Comparison of ENCODE assay signal across 8 mouse cellular contexts in genomic region chr2:153346221-153347182, GRCm38 (mm10). TPM values are rescaled to one million over a fixed set of nuclear protein-coding genes. Genes with fewer than 3 reads are reported as not detected.
DNase-seq lines count a peak whose midpoint lies in the region; ATAC-seq and TF ChIP-seq lines count a peak whose summit lies in the region.

No protein-coding gene starts in this region.

- peak; percentile 51 for DNase-seq in CH12.LX (ENCODE audit: extremely low read depth)
- peak; percentile 76 for DNase-seq in adrenal gland, postnatal 25 days
- peak; percentile 89 for DNase-seq in kidney, postnatal 14 days
- DNase-seq in lung, postnatal 10 days: peak; percentile 76
- peak; percentile 73 for DNase-seq in retina, embryonic 14.5 days (ENCODE audit: low spot score)
- DNase-seq in thymus, postnatal 36 days: peak; percentile 69 to 81

- TF ChIP-seq CTCF in CH12.LX (conservative IDR thresholded peaks at IDR 0.05 in 1 of 2, IDR thresholded peaks at IDR 0.05 in 1 of 2; ENCODE audit: low read depth in 2 of 2, low read length in 2 of 2): no peak

- no peaks in the 10 kb centered on the region for H3K27me3 ChIP-seq in CH12.LX (replicated peaks)
- no peaks in the 10 kb centered on the region for H3K27me3 ChIP-seq in embryonic facial prominence, embryonic 15.5 days
- H3K27me3 ChIP-seq in heart, embryonic 16.5 days (ENCODE audit: control insufficient read depth, insufficient read depth, low read length): no peaks in the 10 kb centered on the region

- peak overlapping the region; percentile 99 for H3K4me2 ChIP-seq in CH12.LX (ENCODE audit: insufficient read depth, low read depth, poor library complexity, severe bottlenecking)
- H3K4me2 ChIP-seq in embryonic facial prominence, embryonic 15.5 days (replicated peaks): peak overlapping the region; percentile 63
- peak overlapping the region; percentile 85 for H3K4me2 ChIP-seq in heart, embryonic 16.5 days (ENCODE audit: low read depth, low read length)

- peaks cover 0 to 7% of the 10 kb centered on the region in 2 experiments for H3K36me3 ChIP-seq in CH12.LX (replicated peaks in 1 of 2; ENCODE audit: control insufficient read depth in 1 of 2, insufficient read depth in 1 of 2, low read length in 1 of 2)
- H3K36me3 ChIP-seq in embryonic facial prominence, embryonic 15.5 days: 0 out of 2 replicates have a peak, but pooled peaks cover 7% of the 10 kb centered on the region
- no peaks in the 10 kb centered on the region for H3K36me3 ChIP-seq in heart, embryonic 16.5 days (ENCODE audit: control insufficient read depth, insufficient read depth)

- dilution Hi-C loops in CH12.LX (cut with MboI; ENCODE audit: extremely low pct_ligation_motif_present, extremely low pct_unique_long_range_greater_than_20kb, low sequenced_read_pairs): no loop called here

- ATAC-seq in embryonic facial prominence, embryonic 15.5 days (ENCODE audit: insufficient number of reproducible peaks, low FRiP score, low TSS enrichment, low read depth): peak; percentile 78
- ATAC-seq in heart, embryonic 16.5 days (replicated peaks; ENCODE audit: extremely low read depth, insufficient read depth, low FRiP score): peak; percentile 69

- no peak for TF ChIP-seq EP300 in CH12.LX (IDR thresholded peaks at IDR 0.05; ENCODE audit: low read length)

- peak overlapping the region; percentile 87 for H3K27ac ChIP-seq in CH12.LX (ENCODE audit: insufficient read depth, low read depth)
- H3K27ac ChIP-seq in embryonic facial prominence, embryonic 15.5 days (replicated peaks): peak overlapping the region; percentile 99
- H3K27ac ChIP-seq in heart, embryonic 16.5 days (ENCODE audit: low read length): peak overlapping the region; percentile 99

- H3K9ac ChIP-seq in CH12.LX (ENCODE audit: insufficient read depth, low read depth): peak overlapping the region; percentile 98
- peak overlapping the region; percentile 90 for H3K9ac ChIP-seq in embryonic facial prominence, embryonic 15.5 days
- peak overlapping the region; percentile 97 for H3K9ac ChIP-seq in heart, embryonic 16.5 days (ENCODE audit: low read length)

- no peaks in the 10 kb centered on the region for H3K9me3 ChIP-seq in CH12.LX (replicated peaks; ENCODE audit: low read length)
- no peaks in the 10 kb centered on the region for H3K9me3 ChIP-seq in embryonic facial prominence, embryonic 15.5 days (replicated peaks)
- H3K9me3 ChIP-seq in heart, embryonic 16.5 days (replicated peaks; ENCODE audit: control insufficient read depth, low read length): no peaks in the 10 kb centered on the region

- TF ChIP-seq RAD21 in CH12.LX (IDR thresholded peaks at IDR 0.05; ENCODE audit: low read depth, low read length): no peak

- in situ Hi-C loops in CH12.LX (cut with MboI; ENCODE audit: low pct_ligation_motif_present, low pct_unique_long_range_greater_than_20kb, low sequenced_read_pairs): no loop called here

- under 1% methylated on average over 34 of the region's 76 CpGs for WGBS in embryonic facial prominence, embryonic 15.5 days
- WGBS in heart, embryonic 16.5 days: 1% methylated on average over 45 of the region's 76 CpGs

- H3K4me3 ChIP-seq in CH12.LX (replicated peaks in 1 of 3; ENCODE audit: low read depth in 2 of 3, low read length in 2 of 3, poor library complexity in 1 of 3): peak overlapping the region; percentile 82 to 94 (median 94)
- peak overlapping the region; percentile 83 for H3K4me3 ChIP-seq in embryonic facial prominence, embryonic 15.5 days (replicated peaks)
- peak overlapping the region; percentile 63 for H3K4me3 ChIP-seq in heart, embryonic 16.5 days (ENCODE audit: low read length)

- peaks cover 4 to 33% of the 10 kb centered on the region in 2 experiments; a peak in 3 of 4 replicates for H3K4me1 ChIP-seq in CH12.LX (ENCODE audit: control insufficient read depth in 1 of 2, insufficient read depth in 2 of 2)
- H3K4me1 ChIP-seq in embryonic facial prominence, embryonic 15.5 days: peaks cover 34% of the 10 kb centered on the region
- peaks cover 39% of the 10 kb centered on the region for H3K4me1 ChIP-seq in heart, embryonic 16.5 days (ENCODE audit: control insufficient read depth, insufficient read depth, low read length)

- TF ChIP-seq POLR2A in CH12.LX (IDR thresholded peaks at IDR 0.05; ENCODE audit: low read depth, low read length): 0 out of 2 replicates have a peak, but pooled peaks have one; percentile 15

- peaks cover 52% of the 10 kb centered on the region for H3K79me2 ChIP-seq in CH12.LX (replicated peaks; ENCODE audit: control insufficient read depth, extremely low read depth, insufficient read depth, poor library complexity, severe bottlenecking)

TF ChIP-seq in CH12.LX, 34 proteins besides CTCF, POLR2A, EP300 and RAD21:
- TF ChIP-seq GABPA (IDR thresholded peaks at IDR 0.05; ENCODE audit: insufficient replicate concordance, low read depth, low read length) (no peak), IRF4 (IDR thresholded peaks at IDR 0.05; ENCODE audit: low read depth, low read length) (0 out of 2 replicates have a peak, but pooled peaks have one; percentile 26), ELF1 (IDR thresholded peaks at IDR 0.05; ENCODE audit: low read depth, low read length) (no peak), RCOR1 (conservative IDR thresholded peaks at IDR 0.05; ENCODE audit: low read depth, low read length) (no peak), MXI1 (IDR thresholded peaks at IDR 0.05; ENCODE audit: low read depth, low read length) (no peak; the same call in 1 of the 2 replicates), ZC3H11A (IDR thresholded peaks at IDR 0.05; ENCODE audit: low read depth, low read length) (no peak), MYC (IDR thresholded peaks at IDR 0.05; ENCODE audit: low read depth, low read length) (no peak), SIN3A (IDR thresholded peaks at IDR 0.05; ENCODE audit: low read length) (peak; percentile 67; the same call in 1 of the 2 replicates), CHD2 (IDR thresholded peaks at IDR 0.05; ENCODE audit: low read length) (peak; percentile 20; the same call in 1 of the 2 replicates), JUND (conservative IDR thresholded peaks at IDR 0.05; ENCODE audit: low read depth, low read length) (no peak), NRF1 (IDR thresholded peaks at IDR 0.05; ENCODE audit: low read depth, low read length) (no peak), MEF2A (IDR thresholded peaks at IDR 0.05; ENCODE audit: borderline replicate concordance, low read depth, low read length) (0 out of 2 replicates have a peak, but pooled peaks have one; percentile 12), TBP (conservative IDR thresholded peaks at IDR 0.05; ENCODE audit: low read depth, low read length) (0 out of 2 replicates have a peak, but pooled peaks have one; percentile 16), ETS1 (conservative IDR thresholded peaks at IDR 0.05; ENCODE audit: low read depth, low read length) (no peak), USF2 (conservative IDR thresholded peaks at IDR 0.05; ENCODE audit: low read depth, low read length) (no peak), BHLHE40 (IDR thresholded peaks at IDR 0.05; ENCODE audit: low read depth, low read length) (no peak), JUN (IDR thresholded peaks at IDR 0.05; ENCODE audit: insufficient read depth, low read depth, low read length) (no peak), TCF12 (IDR thresholded peaks at IDR 0.05; ENCODE audit: low read depth, low read length) (no peak), PAX5 (IDR thresholded peaks at IDR 0.05; ENCODE audit: low read length) (no peak)

RNA-seq across cellular contexts. Expression of gene Asxl1, which starts 0.9 kb away (rescaled TPM):
- total RNA-seq in CH12.LX (2012; rRNA removed) (18.0 and 19.0 TPM in 2 replicates), CH12.LX (2014; rRNA removed) (12.7 and 13.2 TPM in 2 replicates)
- 28.3 and 31.1 TPM in 2 replicates for polyA plus RNA-seq in CH12.LX (2012; ENCODE audit: insufficient read length, low read depth)
- 32.4 and 38.4 TPM in 2 replicates for total RNA-seq in adrenal gland, postnatal 25 days (2021)
- polyA plus RNA-seq in embryonic facial prominence, embryonic 15.5 days (2015; fragmentation: Nextera tagmentation; extraction: Ambion mirVana): 12.3 and 13.4 TPM in 2 replicates
- 7.4 and 8.7 TPM in 2 replicates for polyA plus RNA-seq in heart, embryonic 16.5 days (2015; fragmentation: Nextera tagmentation; extraction: Ambion mirVana)

RNA-seq across cellular contexts. Expression of gene Kif3b, which starts 55.3 kb away (rescaled TPM):
- total RNA-seq in CH12.LX (2012; rRNA removed): 9.9 and 10.6 TPM in 2 replicates
- 8.5 and 9.1 TPM in 2 replicates for total RNA-seq in CH12.LX (2014; rRNA removed)
- polyA plus RNA-seq in CH12.LX (2012; ENCODE audit: insufficient read length, low read depth): 15.8 and 16.5 TPM in 2 replicates
- 31.8 and 34.4 TPM in 2 replicates for total RNA-seq in adrenal gland, postnatal 25 days (2021)
- polyA plus RNA-seq in embryonic facial prominence, embryonic 15.5 days (2015; fragmentation: Nextera tagmentation; extraction: Ambion mirVana): 7.5 and 9.0 TPM in 2 replicates
- polyA plus RNA-seq in heart, embryonic 16.5 days (2015; fragmentation: Nextera tagmentation; extraction: Ambion mirVana): 5.4 and 6.2 TPM in 2 replicates

Comparison
In these comparisons a context has a peak if more than half of its experiments do, and no peak if none do; other contexts are left out.
1. Peak in every context shown above with its lines: DNase-seq, ATAC-seq, H3K4me3 ChIP-seq and H3K27ac ChIP-seq.